Mouse (Mus musculus): ENCODE measurements around the gene Tmem159. TPM values are rescaled to one million over a fixed set of nuclear protein-coding genes. Genes with fewer than 3 reads are reported as not detected.
A peak's percentile ranks its signal among the peaks of the same experiment; 100 is the strongest.

The Tmem159 gene
- polyA plus RNA-seq, 2 experiments, result 0.78 to 1.7 TPM

GRCm38 (mm10) chr7:120150257-120150656 is 48.1 kb downstream of the Tmem159 start:
- Histone ChIP-seq H3K9me3 (ENCODE audit: control insufficient read depth, low read length) (no peaks in the 10 kb centered on the region), H3K9ac (replicated peaks) (no peak overlapping the region), H3K4me2 (ENCODE audit: low read depth) (no peak overlapping the region), H3K36me3 (replicated peaks; ENCODE audit: control insufficient read depth, insufficient read depth, low read depth) (no peaks in the 10 kb centered on the region), H3K4me1 (replicated peaks; ENCODE audit: control insufficient read depth in 2 of 2, insufficient read depth in 2 of 2, low read length in 1 of 2) (peaks cover 0 to 4% of the 10 kb centered on the region in 2 experiments; a peak in 2 of 4 replicates), H3K27me3 (ENCODE audit: control insufficient read depth, insufficient read depth, low read length) (no peaks in the 10 kb centered on the region), H3K4me3 (ENCODE audit: insufficient read depth in 1 of 2, low read depth in 2 of 2, low read length in 2 of 2) (no peak overlapping the region), H3K27ac (no peak overlapping the region)
- 30% methylated on average over 3 of the region's 3 CpGs for WGBS (ENCODE audit: insufficient replicate concordance)
- TF ChIP-seq EP300 (IDR thresholded peaks at IDR 0.05; ENCODE audit: low read depth) (no peak), CTCF (IDR thresholded peaks at IDR 0.05; ENCODE audit: low read depth) (no peak)
- DNase-seq (ENCODE audit: low read depth in 3 of 3, low spot score in 3 of 3) (peak in 2 of 3 experiments; percentile 2 to 7), ATAC-seq (ENCODE audit: insufficient read depth) (peak; percentile 41; the same call in 1 of the 2 replicates)

GRCm38 (mm10) chr7:120150898-120151297 is 48.7 kb downstream of the Tmem159 start:
- Histone ChIP-seq H3K9ac (replicated peaks) (no peak overlapping the region), H3K4me3 (ENCODE audit: insufficient read depth in 1 of 2, low read depth in 2 of 2, low read length in 2 of 2) (no peak overlapping the region), H3K27me3 (ENCODE audit: control insufficient read depth, insufficient read depth, low read length) (no peaks in the 10 kb centered on the region), H3K4me1 (replicated peaks; ENCODE audit: control insufficient read depth in 2 of 2, insufficient read depth in 2 of 2, low read length in 1 of 2) (peaks cover 0 to 4% of the 10 kb centered on the region in 2 experiments; a peak in 2 of 4 replicates), H3K9me3 (ENCODE audit: control insufficient read depth, low read length) (no peaks in the 10 kb centered on the region), H3K36me3 (replicated peaks; ENCODE audit: control insufficient read depth, insufficient read depth, low read depth) (no peaks in the 10 kb centered on the region), H3K4me2 (ENCODE audit: low read depth) (no peak overlapping the region), H3K27ac (no peak overlapping the region)
- DNase-seq (ENCODE audit: low read depth in 3 of 3, low spot score in 3 of 3), result no peak
- 50% methylated on average over 2 of the region's 2 CpGs for WGBS (ENCODE audit: insufficient replicate concordance)
- ATAC-seq (ENCODE audit: insufficient read depth), result no peak
- TF ChIP-seq EP300 (IDR thresholded peaks at IDR 0.05; ENCODE audit: low read depth) (no peak), CTCF (IDR thresholded peaks at IDR 0.05; ENCODE audit: low read depth) (no peak)

GRCm38 (mm10) chr7:120156841-120157409 is 54.8 kb downstream of the Tmem159 start:
- H3K27me3 ChIP-seq (ENCODE audit: control insufficient read depth, insufficient read depth, low read length), result no peaks in the 10 kb centered on the region
- H3K9me3 ChIP-seq (ENCODE audit: control insufficient read depth, low read length), result no peaks in the 10 kb centered on the region
- no peaks in the 10 kb centered on the region for H3K36me3 ChIP-seq (replicated peaks; ENCODE audit: control insufficient read depth, insufficient read depth, low read depth)
- H3K4me2 ChIP-seq (ENCODE audit: low read depth), result no peak overlapping the region
- H3K4me1 ChIP-seq (replicated peaks; ENCODE audit: control insufficient read depth in 2 of 2, insufficient read depth in 2 of 2, low read length in 1 of 2), result no peaks in the 10 kb centered on the region
- no peak overlapping the region for H3K27ac ChIP-seq
- no peak for TF ChIP-seq EP300 (IDR thresholded peaks at IDR 0.05; ENCODE audit: low read depth)
- no peak for TF ChIP-seq CTCF (IDR thresholded peaks at IDR 0.05; ENCODE audit: low read depth)
- no peak for ATAC-seq (ENCODE audit: insufficient read depth)
- H3K9ac ChIP-seq (replicated peaks), result no peak overlapping the region
- H3K4me3 ChIP-seq (ENCODE audit: insufficient read depth in 1 of 2, low read depth in 2 of 2, low read length in 2 of 2), result no peak overlapping the region
- WGBS (ENCODE audit: insufficient replicate concordance), result 32% methylated on average over 2 of the region's 2 CpGs
- DNase-seq (ENCODE audit: low read depth in 3 of 3, low spot score in 3 of 3), result no peak

GRCm38 (mm10) chr7:120157575-120158061 is 55.5 kb downstream of the Tmem159 start:
- TF ChIP-seq CTCF (IDR thresholded peaks at IDR 0.05; ENCODE audit: low read depth) (no peak), EP300 (IDR thresholded peaks at IDR 0.05; ENCODE audit: low read depth) (no peak)
- Histone ChIP-seq H3K9ac (replicated peaks) (no peak overlapping the region), H3K27ac (no peak overlapping the region), H3K9me3 (ENCODE audit: control insufficient read depth, low read length) (no peaks in the 10 kb centered on the region), H3K4me3 (ENCODE audit: insufficient read depth in 1 of 2, low read depth in 2 of 2, low read length in 2 of 2) (no peak overlapping the region), H3K27me3 (ENCODE audit: control insufficient read depth, insufficient read depth, low read length) (no peaks in the 10 kb centered on the region), H3K4me2 (ENCODE audit: low read depth) (no peak overlapping the region), H3K4me1 (replicated peaks; ENCODE audit: control insufficient read depth in 2 of 2, insufficient read depth in 2 of 2, low read length in 1 of 2) (no peaks in the 10 kb centered on the region), H3K36me3 (replicated peaks; ENCODE audit: control insufficient read depth, insufficient read depth, low read depth) (no peaks in the 10 kb centered on the region)
- 57% methylated on average over 5 of the region's 5 CpGs for WGBS (ENCODE audit: insufficient replicate concordance)
- ATAC-seq (ENCODE audit: insufficient read depth), result no peak
- no peak for DNase-seq (ENCODE audit: low read depth in 3 of 3, low spot score in 3 of 3)

GRCm38 (mm10) chr7:120158121-120158613 is 56.0 kb downstream of the Tmem159 start:
- ATAC-seq (ENCODE audit: insufficient read depth) (no peak), DNase-seq (ENCODE audit: low read depth in 3 of 3, low spot score in 3 of 3) (no peak)
- TF ChIP-seq CTCF (IDR thresholded peaks at IDR 0.05; ENCODE audit: low read depth) (no peak), EP300 (IDR thresholded peaks at IDR 0.05; ENCODE audit: low read depth) (no peak)
- Histone ChIP-seq H3K4me1 (replicated peaks; ENCODE audit: control insufficient read depth in 2 of 2, insufficient read depth in 2 of 2, low read length in 1 of 2) (no peaks in the 10 kb centered on the region), H3K27me3 (ENCODE audit: control insufficient read depth, insufficient read depth, low read length) (no peaks in the 10 kb centered on the region), H3K27ac (no peak overlapping the region), H3K4me2 (ENCODE audit: low read depth) (no peak overlapping the region), H3K9me3 (ENCODE audit: control insufficient read depth, low read length) (no peaks in the 10 kb centered on the region), H3K4me3 (ENCODE audit: insufficient read depth in 1 of 2, low read depth in 2 of 2, low read length in 2 of 2) (no peak overlapping the region), H3K9ac (replicated peaks) (no peak overlapping the region), H3K36me3 (replicated peaks; ENCODE audit: control insufficient read depth, insufficient read depth, low read depth) (no peaks in the 10 kb centered on the region)
- WGBS (ENCODE audit: insufficient replicate concordance), result 40% methylated on average over 4 of the region's 4 CpGs

Measured in liver, embryonic 14.5 days (tissue).